Mouse (Mus musculus) brain, embryonic 14.5 days (tissue): ENCODE results near the gene Rph3al.

Source experiments
- CTCF ChIP-seq: fragments of 200-500 bp; IDR thresholded peaks from 2 replicates; pipeline ENCODE4 v1.5.1; 2012; ENCODE audit warnings: inconsistent platforms, mild to moderate bottlenecking, moderate library complexity, borderline replicate concordance; ENCODE audit not compliant: insufficient read depth, insufficient read length; ENCODE audit errors: extremely low read depth
- POLR2A ChIP-seq: fragments of 200-500 bp; IDR thresholded peaks from 2 replicates; pipeline ENCODE4 v1.6.1; 2012; ENCODE audit warnings: mild to moderate bottlenecking, inconsistent platforms, borderline replicate concordance; ENCODE audit not compliant: poor library complexity, insufficient read depth, insufficient read length, severe bottlenecking; ENCODE audit errors: extremely low read depth

GRCm38 (mm10) chr11:75835587-75836239 is 102.5 kb downstream of the Rph3al start:
- TF ChIP-seq CTCF (no peak), POLR2A (no peak)
